Mouse (Mus musculus): Measurements from ENCODE around the gene Hoxd9. TPM values are rescaled to one million over a fixed set of nuclear protein-coding genes. Genes with fewer than 3 reads are reported as not detected.

Hoxd9 gene
- total and polyA plus RNA-seq, 2 experiments from 2014 or later: not detected

GRCm38 (mm10) chr2:74738623-74739475, 41.3 kb downstream of the Hoxd9 start:
- Histone ChIP-seq H3K27ac (peak overlapping the region; percentile 84), H3K4me2 (ENCODE audit: low read depth, low read length) (peak overlapping the region; percentile 49), H3K4me3 (ENCODE audit: low read length) (peak overlapping the region; percentile 33), H3K4me1 (ENCODE audit: insufficient read depth, low read length) (no peaks in the 10 kb centered on the region), H3K36me3 (ENCODE audit: insufficient read depth, low read length) (no peaks in the 10 kb centered on the region), H3K9ac (replicated peaks; ENCODE audit: low read length) (peak overlapping the region; percentile 53), H3K27me3 (ENCODE audit: insufficient read depth, low read length) (peaks cover 66% of the 10 kb centered on the region), H3K9me3 (ENCODE audit: low read length) (no peaks in the 10 kb centered on the region)
- WGBS: 3% methylated on average over 20 of the region's 20 CpGs
- no peak for TF ChIP-seq CTCF (IDR thresholded peaks at IDR 0.05; ENCODE audit: low read depth)
- ATAC-seq: no peak
- DNase-seq (ENCODE audit: low spot score): peak; percentile 39

GRCm38 (mm10) chr2:74739476-74739800, 41.9 kb downstream of the Hoxd9 start:
- peak overlapping the region; percentile 53; the same call in 1 of the 2 replicates for H3K9ac ChIP-seq (replicated peaks; ENCODE audit: low read length)

GRCm38 (mm10) chr2:74739869-74740268, 42.3 kb downstream of the Hoxd9 start:
- H3K9me3 ChIP-seq (ENCODE audit: low read length): no peaks in the 10 kb centered on the region
- H3K27me3 ChIP-seq (ENCODE audit: insufficient read depth, low read length): peaks cover 68% of the 10 kb centered on the region
- peak overlapping the region; percentile 49 for H3K4me2 ChIP-seq (ENCODE audit: low read depth, low read length)
- peak overlapping the region; percentile 49 for H3K9ac ChIP-seq (replicated peaks; ENCODE audit: low read length)
- H3K4me1 ChIP-seq (ENCODE audit: insufficient read depth, low read length): no peaks in the 10 kb centered on the region
- peak overlapping the region; percentile 84 for H3K27ac ChIP-seq
- H3K36me3 ChIP-seq (ENCODE audit: insufficient read depth, low read length): no peaks in the 10 kb centered on the region
- no peak for TF ChIP-seq CTCF (IDR thresholded peaks at IDR 0.05; ENCODE audit: low read depth)
- ATAC-seq (no peak), DNase-seq (ENCODE audit: low spot score) (no peak)
- WGBS: 2% methylated on average over 14 of the region's 14 CpGs
- H3K4me3 ChIP-seq (ENCODE audit: low read length): peak overlapping the region; percentile 33

More at GRCm38 (mm10) chr2:74739476-74739800, 41.9 kb downstream of the Hoxd9 start:
- Histone ChIP-seq H3K4me1 (ENCODE audit: insufficient read depth, low read length) (no peaks in the 10 kb centered on the region), H3K4me3 (ENCODE audit: low read length) (peak overlapping the region; percentile 33), H3K9me3 (ENCODE audit: low read length) (no peaks in the 10 kb centered on the region), H3K4me2 (ENCODE audit: low read depth, low read length) (peak overlapping the region; percentile 49), H3K36me3 (ENCODE audit: insufficient read depth, low read length) (no peaks in the 10 kb centered on the region), H3K27me3 (ENCODE audit: insufficient read depth, low read length) (peaks cover 67% of the 10 kb centered on the region), H3K27ac (peak overlapping the region; percentile 84)
- no peak for ATAC-seq
- no peak for TF ChIP-seq CTCF (IDR thresholded peaks at IDR 0.05; ENCODE audit: low read depth)
- 2% methylated on average over 2 of the region's 2 CpGs for whole genome bisulfite sequencing
- DNase-seq (ENCODE audit: low spot score): no peak

GRCm38 (mm10) chr2:74740311-74741091, 43.0 kb downstream of the Hoxd9 start:
- DNase-seq (ENCODE audit: low spot score) (peak; percentile 40), ATAC-seq (0 out of 2 replicates have a peak, but pooled peaks have one; percentile 39)
- no peak for TF ChIP-seq CTCF (IDR thresholded peaks at IDR 0.05; ENCODE audit: low read depth)
- H3K4me3 ChIP-seq (ENCODE audit: low read length): peak overlapping the region; percentile 33
- no peaks in the 10 kb centered on the region for H3K36me3 ChIP-seq (ENCODE audit: insufficient read depth, low read length)
- peak overlapping the region; percentile 49 for H3K9ac ChIP-seq (replicated peaks; ENCODE audit: low read length)
- H3K4me1 ChIP-seq (ENCODE audit: insufficient read depth, low read length): no peaks in the 10 kb centered on the region
- no peaks in the 10 kb centered on the region for H3K9me3 ChIP-seq (ENCODE audit: low read length)
- H3K4me2 ChIP-seq (ENCODE audit: low read depth, low read length): peak overlapping the region; percentile 49
- peaks cover 74% of the 10 kb centered on the region for H3K27me3 ChIP-seq (ENCODE audit: insufficient read depth, low read length)
- 1% methylated on average over 43 of the region's 43 CpGs for WGBS
- peak overlapping the region; percentile 84 for H3K27ac ChIP-seq

GRCm38 (mm10) chr2:74741252-74741978, 43.9 kb downstream of the Hoxd9 start:
- peaks cover 79% of the 10 kb centered on the region for H3K27me3 ChIP-seq (ENCODE audit: insufficient read depth, low read length)
- no peak overlapping the region for H3K9ac ChIP-seq (replicated peaks; ENCODE audit: low read length)
- H3K4me1 ChIP-seq (ENCODE audit: insufficient read depth, low read length): no peaks in the 10 kb centered on the region
- no peak overlapping the region for H3K27ac ChIP-seq
- no peak for DNase-seq (ENCODE audit: low spot score)
- H3K9me3 ChIP-seq (ENCODE audit: low read length): no peaks in the 10 kb centered on the region
- WGBS: 32% methylated on average over 2 of the region's 3 CpGs
- no peaks in the 10 kb centered on the region for H3K36me3 ChIP-seq (ENCODE audit: insufficient read depth, low read length)
- no peak for TF ChIP-seq CTCF (IDR thresholded peaks at IDR 0.05; ENCODE audit: low read depth)
- H3K4me3 ChIP-seq (ENCODE audit: low read length): no peak overlapping the region
- no peak overlapping the region for H3K4me2 ChIP-seq (ENCODE audit: low read depth, low read length)
- no peak for ATAC-seq

- Histone ChIP-seq H3K4me1 (ENCODE audit: insufficient read depth, low read length) (no peaks in the 10 kb centered on the region), H3K9ac (replicated peaks; ENCODE audit: low read length) (no peak overlapping the region), H3K4me2 (ENCODE audit: low read depth, low read length) (no peak overlapping the region), H3K9me3 (ENCODE audit: low read length) (no peaks in the 10 kb centered on the region), H3K4me3 (ENCODE audit: low read length) (no peak overlapping the region), H3K27me3 (ENCODE audit: insufficient read depth, low read length) (peaks cover 81% of the 10 kb centered on the region), H3K27ac (no peak overlapping the region), H3K36me3 (ENCODE audit: insufficient read depth, low read length) (no peaks in the 10 kb centered on the region)
- no peak for TF ChIP-seq CTCF (IDR thresholded peaks at IDR 0.05; ENCODE audit: low read depth)
- no peak for ATAC-seq
- DNase-seq (ENCODE audit: low spot score): no peak
These were observed 44.4 kb downstream of the Hoxd9 start for GRCm38 (mm10) chr2:74741979-74742277.

All from hindbrain, postnatal 0 days (tissue).